Mouse (Mus musculus): ENCODE measurements around the gene Tulp3.

DNA sequence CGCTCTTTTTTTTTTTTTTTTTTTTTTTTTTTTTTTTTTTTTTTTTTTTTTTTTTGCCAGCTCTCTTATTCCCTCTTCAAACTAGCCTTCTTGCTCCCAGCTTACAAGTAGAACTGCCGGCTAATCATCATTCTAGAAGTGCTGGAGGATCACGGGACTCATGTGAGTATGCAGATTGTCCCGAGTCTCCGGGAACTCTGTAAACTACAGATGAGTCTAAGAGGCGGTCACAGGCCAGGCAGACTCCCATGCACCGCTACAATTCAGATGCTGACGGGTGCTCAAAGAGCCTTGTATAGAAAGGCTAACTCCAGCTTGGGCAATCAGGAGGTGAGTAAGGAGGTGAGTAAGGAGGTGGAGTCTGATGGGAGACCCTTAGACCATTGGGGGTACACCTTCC lies 40.1 kb downstream of the Tulp3 start:
- TF ChIP-seq EP300 (IDR thresholded peaks at IDR 0.05; ENCODE audit: low read depth) (no peak), CTCF (IDR thresholded peaks at IDR 0.05; ENCODE audit: low read depth) (no peak)

All from heart, postnatal 0 days (tissue).